Mouse (Mus musculus): ENCODE measurements around the gene Ppp1r13b. TPM values are rescaled to one million over a fixed set of nuclear protein-coding genes. Genes with fewer than 3 reads are reported as not detected.

The Ppp1r13b gene
- polyA plus RNA-seq, 1 experiment: 20.6 TPM

- TF ChIP-seq GATA1 (IDR thresholded peaks at IDR 0.05; ENCODE audit: low read length): no peak
Observed at GRCm38 (mm10) chr12:111899646-111900045, 8.3 kb downstream of the Ppp1r13b start.

GRCm38 (mm10) chr12:111898686-111899085, 9.2 kb downstream of the Ppp1r13b start:
- TF ChIP-seq GATA1 (IDR thresholded peaks at IDR 0.05; ENCODE audit: low read length): no peak

DNA sequence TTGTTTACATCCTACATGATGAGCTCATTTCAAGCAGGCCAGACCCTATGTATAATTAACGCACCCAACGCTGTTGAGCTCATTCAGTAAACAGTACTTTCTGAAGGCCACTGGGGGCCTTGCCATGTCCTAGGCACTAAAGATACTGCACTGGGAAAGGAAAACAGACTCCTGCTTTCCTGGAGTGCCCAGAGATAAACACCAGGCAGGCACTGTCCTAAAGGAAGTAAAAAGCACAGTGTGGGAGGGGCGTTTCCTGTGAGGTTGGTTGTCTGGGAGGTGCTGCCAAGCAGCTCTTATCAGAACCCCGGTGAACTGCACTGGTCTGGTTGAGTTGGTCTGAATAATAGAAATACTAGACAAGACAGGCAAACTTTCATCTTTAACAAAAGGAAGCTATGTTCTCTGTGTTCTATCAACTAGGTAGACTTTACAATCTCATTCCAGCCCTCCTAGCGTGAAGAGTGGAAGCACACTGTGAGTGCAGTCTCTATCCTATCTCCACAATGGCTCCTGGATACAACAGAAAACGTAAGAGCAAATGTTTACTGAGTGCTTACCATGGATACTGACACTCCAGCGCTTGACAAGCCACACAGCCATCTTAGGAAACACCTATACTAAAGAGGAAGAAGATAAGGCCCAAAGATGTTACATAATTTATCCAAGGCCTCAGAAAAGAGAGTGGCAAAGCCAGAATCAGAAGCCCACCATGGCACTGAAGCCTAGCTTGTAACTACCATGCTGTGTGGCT, 10.8 kb downstream of the Ppp1r13b start:
- peak; percentile 31 for TF ChIP-seq GATA1 (IDR thresholded peaks at IDR 0.05; ENCODE audit: low read length)

DNA sequence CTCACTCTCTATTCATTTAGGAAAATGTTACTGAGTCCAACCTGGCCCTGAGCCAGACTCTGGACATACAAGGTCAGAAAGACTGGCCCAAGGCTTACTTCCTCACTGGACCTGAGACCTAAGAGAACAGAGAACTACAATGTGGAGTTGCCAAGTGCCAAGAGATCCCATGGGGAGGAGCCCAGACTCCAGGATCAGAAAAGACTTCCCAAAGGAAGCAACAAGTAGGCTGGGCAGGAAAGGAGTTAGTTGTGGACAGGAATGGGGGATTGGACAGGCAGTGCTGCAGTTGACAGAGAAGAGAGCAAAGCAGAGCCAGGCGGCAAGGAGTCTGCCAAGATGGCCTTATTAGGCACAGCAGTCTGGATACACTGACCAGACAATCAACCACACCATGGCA, 13.8 kb downstream of the Ppp1r13b start:
- no peak for TF ChIP-seq GATA1 (IDR thresholded peaks at IDR 0.05; ENCODE audit: low read length)

GRCm38 (mm10) chr12:111892981-111893380, 14.9 kb downstream of the Ppp1r13b start:
- no peak for TF ChIP-seq GATA1 (IDR thresholded peaks at IDR 0.05; ENCODE audit: low read length)

DNA sequence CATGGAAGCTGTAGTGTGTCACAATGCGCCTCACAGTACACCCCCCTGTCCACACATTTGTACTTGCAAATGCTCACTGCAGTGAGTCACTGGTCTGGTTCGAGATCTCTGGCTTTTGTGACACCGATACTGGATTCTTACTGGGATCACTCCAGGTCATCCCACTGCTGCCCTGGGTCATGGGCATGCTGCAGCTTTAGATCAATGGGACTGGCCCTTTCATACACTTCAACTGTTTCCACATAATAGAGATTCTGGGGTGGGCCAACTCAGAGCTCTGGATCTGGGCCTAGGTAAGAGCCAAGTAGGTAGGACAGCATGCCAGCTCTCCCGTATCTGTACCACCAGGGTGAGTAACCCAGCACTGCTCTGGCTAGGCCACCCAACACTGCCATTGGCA, 16.1 kb downstream of the Ppp1r13b start:
- no peak for TF ChIP-seq GATA1 (IDR thresholded peaks at IDR 0.05; ENCODE audit: low read length)

DNA sequence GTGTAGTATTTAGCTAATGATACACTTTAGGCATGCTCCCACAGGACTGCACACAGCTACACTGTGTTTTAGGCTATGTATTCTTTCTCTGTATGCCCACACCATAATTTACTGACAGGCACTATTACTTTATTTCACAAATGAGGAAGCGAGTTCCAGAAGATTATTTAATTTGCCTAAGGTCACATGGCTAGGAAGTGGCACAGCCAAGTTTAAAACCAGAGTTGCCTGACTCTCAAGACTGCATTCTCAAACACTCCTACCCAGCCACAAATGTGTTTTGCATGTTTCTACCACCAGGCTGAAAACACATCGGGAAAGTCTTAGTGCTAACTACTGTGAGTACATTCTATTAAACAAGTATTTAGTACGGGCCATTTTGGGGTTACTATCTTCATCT, 18.7 kb downstream of the Ppp1r13b start:
- no peak for TF ChIP-seq GATA1 (IDR thresholded peaks at IDR 0.05; ENCODE audit: low read length)

DNA sequence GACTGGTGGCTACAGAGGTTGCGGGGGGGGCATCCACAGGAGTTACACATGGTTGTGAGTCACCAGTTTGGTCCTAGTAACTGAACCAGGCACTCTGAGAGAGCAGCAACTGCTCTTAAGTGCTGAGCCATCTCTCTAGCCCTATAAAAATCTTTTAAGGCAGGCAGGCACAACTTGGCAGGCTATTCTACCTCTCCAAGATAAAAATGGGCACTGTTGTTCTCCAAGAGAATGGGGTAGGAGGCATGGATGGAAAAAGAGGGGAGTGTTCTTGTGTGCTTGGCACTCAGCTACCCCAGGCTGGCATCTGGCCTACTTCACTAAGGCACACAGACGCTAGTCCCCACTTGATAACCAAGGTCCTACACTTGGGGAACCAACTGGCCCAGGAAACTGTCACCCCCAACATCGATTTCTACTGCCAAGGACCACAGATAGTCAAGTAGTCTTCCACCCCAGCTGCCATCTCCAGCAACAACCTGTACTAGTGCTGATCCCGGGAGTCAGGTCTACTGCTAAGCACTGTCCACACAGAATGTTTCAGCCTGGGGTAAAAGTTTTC, 19.5 kb downstream of the Ppp1r13b start:
- no peak for TF ChIP-seq GATA1 (IDR thresholded peaks at IDR 0.05; ENCODE audit: low read length)

- no peak for TF ChIP-seq GATA1 (IDR thresholded peaks at IDR 0.05; ENCODE audit: low read length)
Observed at GRCm38 (mm10) chr12:111887005-111887404, 20.9 kb downstream of the Ppp1r13b start.

GRCm38 (mm10) chr12:111882852-111883251, 25.1 kb downstream of the Ppp1r13b start:
- TF ChIP-seq GATA1 (IDR thresholded peaks at IDR 0.05; ENCODE audit: low read length): no peak

- no peak for TF ChIP-seq GATA1 (IDR thresholded peaks at IDR 0.05; ENCODE audit: low read length)
Observed at GRCm38 (mm10) chr12:111882022-111882421, 25.9 kb downstream of the Ppp1r13b start.

DNA sequence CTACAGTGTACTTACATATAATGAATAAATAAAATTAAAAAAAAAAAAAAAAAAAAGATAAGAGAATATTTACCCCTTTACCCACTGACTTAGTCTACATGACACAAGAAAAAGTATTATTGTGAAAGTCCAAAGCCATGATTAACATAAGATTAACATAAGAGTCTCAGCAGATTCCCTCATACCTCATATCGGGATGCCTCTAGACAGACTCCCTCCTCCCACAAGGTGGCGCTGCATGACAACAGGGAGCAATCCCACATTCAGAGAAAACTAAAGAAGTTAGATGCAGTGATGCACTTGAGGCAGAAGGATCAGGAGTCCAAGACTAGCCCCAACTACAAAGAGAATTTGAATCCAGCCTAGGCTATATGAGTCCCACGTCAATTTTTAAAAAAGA, 29.7 kb downstream of the Ppp1r13b start:
- TF ChIP-seq GATA1 (IDR thresholded peaks at IDR 0.05; ENCODE audit: low read length): no peak

- no peak for TF ChIP-seq GATA1 (IDR thresholded peaks at IDR 0.05; ENCODE audit: low read length)
Observed at GRCm38 (mm10) chr12:111875499-111875898, 32.4 kb downstream of the Ppp1r13b start.

DNA sequence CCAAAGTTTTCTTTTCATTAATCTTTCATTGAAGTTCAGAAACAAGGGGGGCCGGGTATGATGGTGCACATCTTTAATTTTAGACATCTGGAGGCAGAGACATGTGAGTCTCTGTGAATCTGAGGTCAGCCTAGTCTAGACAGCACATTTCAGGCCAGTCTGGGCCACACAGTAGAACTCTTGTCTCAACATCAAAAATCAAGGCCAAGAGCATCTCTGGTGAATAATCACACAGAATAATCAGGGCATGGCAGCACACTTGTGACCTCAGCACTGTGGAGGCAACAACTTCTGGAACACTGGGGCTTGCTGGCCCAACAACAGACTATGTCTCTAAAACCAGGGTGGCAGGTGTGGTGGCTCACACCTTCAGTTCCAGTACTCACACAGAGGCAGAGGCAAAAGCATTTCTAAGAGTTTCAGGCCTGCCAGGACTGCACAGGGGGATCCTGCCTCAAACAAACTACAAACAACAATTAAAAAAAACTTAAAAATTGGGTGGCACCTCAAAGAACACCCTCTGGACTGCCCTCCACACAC, 33.2 kb downstream of the Ppp1r13b start:
- TF ChIP-seq GATA1 (IDR thresholded peaks at IDR 0.05; ENCODE audit: low read length): no peak

GRCm38 (mm10) chr12:111872079-111872478, 35.8 kb downstream of the Ppp1r13b start:
- TF ChIP-seq GATA1 (IDR thresholded peaks at IDR 0.05; ENCODE audit: low read length): no peak

- no peak for TF ChIP-seq GATA1 (IDR thresholded peaks at IDR 0.05; ENCODE audit: low read length)
Observed at GRCm38 (mm10) chr12:111870811-111871210, 37.1 kb downstream of the Ppp1r13b start.

- no peak for TF ChIP-seq GATA1 (IDR thresholded peaks at IDR 0.05; ENCODE audit: low read length)
Observed at GRCm38 (mm10) chr12:111869806-111870205, 38.1 kb downstream of the Ppp1r13b start.

All from G1E-ER4 (cell line).